Mouse (Mus musculus) lung, postnatal 4 days (tissue): Measurements from ENCODE around the gene Olfr727.

Source experiments
- DNase-seq, 2 experiments: peaks; one replicate each; pipeline ENCODE4 v3.0.0; 2021

The Olfr727 gene

DNA sequence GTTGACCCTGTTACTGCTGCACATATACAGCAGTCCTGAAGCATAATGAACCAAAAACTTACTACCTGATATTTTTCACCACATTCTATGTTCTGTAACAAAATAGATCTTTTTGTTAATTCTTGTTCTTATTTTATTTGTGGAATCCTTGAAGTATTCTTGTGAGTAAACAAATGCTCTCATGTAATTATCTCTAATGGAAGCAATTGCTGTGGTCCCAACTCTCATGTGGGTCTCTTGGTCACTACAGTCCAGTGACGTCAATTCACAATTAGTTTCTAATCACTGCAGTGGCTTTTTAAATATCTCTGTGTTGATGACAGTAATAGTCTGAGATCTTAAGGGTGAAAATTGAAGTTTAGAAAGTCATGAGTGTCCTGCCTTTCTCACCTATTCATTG lies at the start of gene Olfr727:
Olfr727 (plus strand) TSS at position 301 of the 400 bp plus-strand sequence.
- no peak for DNase-seq

DNA sequence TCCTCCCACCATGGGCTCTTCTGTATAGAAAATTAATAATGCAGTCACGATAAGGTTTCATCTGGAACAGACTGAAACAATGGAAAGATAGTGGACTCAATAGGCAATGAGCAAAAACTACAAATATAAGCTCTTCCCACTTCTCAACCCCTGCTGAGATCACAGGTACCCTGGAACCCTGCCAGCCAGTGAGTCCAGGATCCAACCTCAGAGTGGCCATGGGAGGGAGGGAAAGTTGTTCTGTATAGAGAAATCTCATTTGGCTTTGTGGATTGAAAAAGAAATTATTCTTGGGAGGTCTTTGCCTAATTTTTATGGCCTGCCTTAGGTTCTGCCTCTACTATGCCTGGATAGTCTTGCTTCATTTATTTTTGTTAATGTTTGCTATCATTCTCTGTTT lies 32.1 kb upstream of the Olfr727 start, which contains the start of gene Olfr726:
Olfr726 (minus strand) TSS at position 101 of the 400 bp plus-strand sequence.
- no peak for DNase-seq

DNA sequence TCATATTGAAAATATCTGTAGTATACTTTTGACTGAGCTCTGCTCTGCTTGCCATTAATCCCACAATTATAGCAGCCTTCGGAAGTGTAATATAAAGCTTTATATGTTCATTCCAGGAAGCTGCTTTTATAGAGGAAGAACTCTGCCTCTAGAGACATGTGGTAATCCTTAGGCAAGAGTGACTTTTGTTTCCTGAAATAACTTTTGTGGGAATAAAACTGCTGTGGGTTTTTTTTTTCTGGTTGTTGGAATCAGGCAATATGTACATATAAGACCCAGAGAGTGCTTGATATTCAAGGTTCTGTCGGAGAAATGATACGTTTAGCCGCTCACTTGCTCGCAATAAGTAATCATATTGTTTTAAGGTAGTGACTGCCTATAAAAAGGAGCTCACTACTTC lies 19.6 kb downstream of the Olfr727 start, which contains the start of gene Olfr728:
Olfr728 (minus strand) TSS at position 101 of the 400 bp plus-strand sequence.
- no peak for DNase-seq

DNA sequence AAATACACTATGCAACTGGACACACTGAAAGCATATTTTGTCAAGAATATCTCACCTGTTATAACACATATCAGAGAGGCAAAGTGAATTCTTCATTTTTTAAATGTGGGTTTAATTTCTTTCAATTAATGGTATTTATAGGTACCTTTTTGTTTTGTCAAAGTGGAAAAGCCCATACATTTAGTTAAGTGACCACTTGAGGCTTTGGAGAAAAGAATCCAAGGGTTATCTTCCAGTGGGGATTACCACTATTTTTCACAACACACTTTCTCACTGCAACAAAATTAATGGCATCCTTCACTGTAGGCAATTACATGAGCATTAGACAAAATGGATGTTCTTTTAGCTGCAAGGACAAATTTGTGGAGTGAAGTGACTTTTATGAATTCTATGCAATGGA lies 29.8 kb downstream of the Olfr727 start, which contains the start of gene Olfr729:
Olfr729 (minus strand) TSS at position 101 of the 400 bp plus-strand sequence.
- no peak for DNase-seq
